Mouse (Mus musculus): ENCODE results near the gene Clock. TPM values are rescaled to one million over a fixed set of nuclear protein-coding genes. Genes with fewer than 3 reads are reported as not detected.

Gene Clock
- polyA plus RNA-seq, 1 experiment from 2014 or later: 11.8 TPM

GRCm38 (mm10) chr5:76246539-76246938 lies 58.1 kb downstream of the Clock start:
- ATAC-seq (replicated peaks; ENCODE audit: insufficient number of reproducible peaks, low FRiP score, low TSS enrichment, low read depth): no peak
- no peak overlapping the region for H3K4me3 ChIP-seq (ENCODE audit: low read depth, low read length)

GRCm38 (mm10) chr5:76245419-76245818 lies 59.2 kb downstream of the Clock start:
- no peak overlapping the region for H3K4me3 ChIP-seq (ENCODE audit: low read depth, low read length)
- H3K9me3 ChIP-seq (replicated peaks; ENCODE audit: control insufficient read depth, low read length): no peaks in the 10 kb centered on the region
- H3K4me2 ChIP-seq (ENCODE audit: low read depth, low read length): no peak overlapping the region
- ATAC-seq (replicated peaks; ENCODE audit: insufficient number of reproducible peaks, low FRiP score, low TSS enrichment, low read depth): no peak
- H3K27ac ChIP-seq (replicated peaks; ENCODE audit: low read depth, low read length): no peak overlapping the region
- 95% methylated on average over 3 of the region's 3 CpGs for WGBS
- no peaks in the 10 kb centered on the region for H3K4me1 ChIP-seq (ENCODE audit: control insufficient read depth, insufficient read depth, low read length)
- no peak overlapping the region for H3K9ac ChIP-seq (replicated peaks; ENCODE audit: low read length)
- no peaks in the 10 kb centered on the region for H3K36me3 ChIP-seq (replicated peaks; ENCODE audit: control insufficient read depth, insufficient read depth, low read depth, low read length)
- no peak for DNase-seq (ENCODE audit: low spot score)
- H3K27me3 ChIP-seq (ENCODE audit: control insufficient read depth, insufficient read depth, low read length): no peaks in the 10 kb centered on the region

More at GRCm38 (mm10) chr5:76246539-76246938, 58.1 kb downstream of the Clock start:
- Histone ChIP-seq H3K27me3 (ENCODE audit: control insufficient read depth, insufficient read depth, low read length) (no peaks in the 10 kb centered on the region), H3K4me1 (ENCODE audit: control insufficient read depth, insufficient read depth, low read length) (no peaks in the 10 kb centered on the region), H3K36me3 (replicated peaks; ENCODE audit: control insufficient read depth, insufficient read depth, low read depth, low read length) (no peaks in the 10 kb centered on the region), H3K9ac (replicated peaks; ENCODE audit: low read length) (no peak overlapping the region), H3K27ac (replicated peaks; ENCODE audit: low read depth, low read length) (no peak overlapping the region), H3K9me3 (replicated peaks; ENCODE audit: control insufficient read depth, low read length) (no peaks in the 10 kb centered on the region), H3K4me2 (ENCODE audit: low read depth, low read length) (no peak overlapping the region)
- DNase-seq (ENCODE audit: low spot score): no peak

DNA sequence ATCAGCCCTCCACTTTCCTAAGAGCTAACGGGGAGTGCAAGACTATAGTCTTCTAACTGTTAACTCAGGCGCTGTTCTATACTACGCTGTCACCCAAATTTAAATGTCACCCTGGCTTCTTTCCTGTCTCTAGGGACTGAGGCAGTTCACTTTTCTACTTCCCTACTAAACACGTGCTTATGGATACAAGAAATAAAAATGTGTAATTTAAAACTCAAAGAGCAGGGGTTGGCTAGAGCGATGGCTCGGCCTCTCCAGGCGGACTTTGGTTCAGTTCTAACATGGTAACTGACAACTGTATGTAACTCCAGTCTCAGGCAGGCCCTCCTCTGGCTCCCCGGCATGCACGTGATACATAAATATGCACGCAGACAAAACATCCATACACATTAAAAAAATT lies 60.2 kb downstream of the Clock start:
- H3K9me3 ChIP-seq (replicated peaks; ENCODE audit: control insufficient read depth, low read length): no peaks in the 10 kb centered on the region
- ATAC-seq (replicated peaks; ENCODE audit: insufficient number of reproducible peaks, low FRiP score, low TSS enrichment, low read depth) (no peak), DNase-seq (ENCODE audit: low spot score) (no peak)
- no peak overlapping the region for H3K4me3 ChIP-seq (ENCODE audit: low read depth, low read length)
- H3K36me3 ChIP-seq (replicated peaks; ENCODE audit: control insufficient read depth, insufficient read depth, low read depth, low read length): no peaks in the 10 kb centered on the region
- WGBS: 95% methylated on average over 10 of the region's 10 CpGs
- H3K27ac ChIP-seq (replicated peaks; ENCODE audit: low read depth, low read length): no peak overlapping the region
- H3K4me2 ChIP-seq (ENCODE audit: low read depth, low read length): no peak overlapping the region
- H3K9ac ChIP-seq (replicated peaks; ENCODE audit: low read length): no peak overlapping the region
- H3K27me3 ChIP-seq (ENCODE audit: control insufficient read depth, insufficient read depth, low read length): no peaks in the 10 kb centered on the region
- no peaks in the 10 kb centered on the region for H3K4me1 ChIP-seq (ENCODE audit: control insufficient read depth, insufficient read depth, low read length)

DNA sequence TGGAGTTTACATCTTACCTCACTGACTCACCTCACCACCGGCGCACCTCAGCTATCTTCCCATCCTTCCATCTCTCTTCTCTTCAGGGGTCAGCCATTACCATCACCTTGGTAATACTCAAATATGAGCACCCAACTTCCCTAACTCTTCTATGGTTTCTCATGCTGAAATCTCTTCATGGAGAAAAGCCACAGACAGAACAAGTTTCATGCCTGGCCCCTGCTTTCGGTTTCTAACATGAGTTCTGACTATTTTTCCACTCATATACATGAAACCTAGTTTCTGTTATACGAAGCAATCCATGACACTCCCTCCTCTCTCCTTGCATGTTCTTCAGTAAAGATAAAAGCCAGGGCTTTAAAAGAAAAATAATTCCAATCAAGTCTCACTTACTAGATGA lies 60.7 kb downstream of the Clock start:
- DNase-seq (ENCODE audit: low spot score) (no peak), ATAC-seq (replicated peaks; ENCODE audit: insufficient number of reproducible peaks, low FRiP score, low TSS enrichment, low read depth) (no peak)
- Histone ChIP-seq H3K27ac (replicated peaks; ENCODE audit: low read depth, low read length) (no peak overlapping the region), H3K4me2 (ENCODE audit: low read depth, low read length) (no peak overlapping the region), H3K9ac (replicated peaks; ENCODE audit: low read length) (no peak overlapping the region), H3K4me3 (ENCODE audit: low read depth, low read length) (no peak overlapping the region), H3K36me3 (replicated peaks; ENCODE audit: control insufficient read depth, insufficient read depth, low read depth, low read length) (no peaks in the 10 kb centered on the region), H3K9me3 (replicated peaks; ENCODE audit: control insufficient read depth, low read length) (no peaks in the 10 kb centered on the region), H3K4me1 (ENCODE audit: control insufficient read depth, insufficient read depth, low read length) (no peaks in the 10 kb centered on the region), H3K27me3 (ENCODE audit: control insufficient read depth, insufficient read depth, low read length) (no peaks in the 10 kb centered on the region)
- WGBS: 93% methylated on average over 4 of the region's 4 CpGs

DNA sequence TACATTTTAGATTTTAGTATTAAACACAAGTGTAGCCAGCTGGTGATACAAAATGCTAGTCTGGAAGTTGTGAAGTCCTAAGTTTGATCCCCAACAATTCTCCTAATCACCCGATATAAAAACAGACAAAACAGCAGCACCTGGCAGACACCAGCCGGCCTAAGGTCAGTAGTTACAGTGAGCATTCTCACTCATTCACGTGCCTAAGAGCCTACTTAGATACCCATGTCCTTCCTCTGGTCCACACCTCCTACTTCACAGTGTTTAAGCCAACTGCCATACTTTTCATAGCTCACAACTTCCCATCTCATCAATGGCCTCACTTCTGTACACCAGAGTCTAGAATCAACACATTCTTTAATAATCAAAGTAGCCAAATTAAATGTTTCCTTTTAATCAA lies 61.3 kb downstream of the Clock start:
- Histone ChIP-seq H3K36me3 (replicated peaks; ENCODE audit: control insufficient read depth, insufficient read depth, low read depth, low read length) (no peaks in the 10 kb centered on the region), H3K4me1 (ENCODE audit: control insufficient read depth, insufficient read depth, low read length) (no peaks in the 10 kb centered on the region), H3K27me3 (ENCODE audit: control insufficient read depth, insufficient read depth, low read length) (no peaks in the 10 kb centered on the region), H3K4me2 (ENCODE audit: low read depth, low read length) (no peak overlapping the region), H3K9me3 (replicated peaks; ENCODE audit: control insufficient read depth, low read length) (no peaks in the 10 kb centered on the region), H3K9ac (replicated peaks; ENCODE audit: low read length) (no peak overlapping the region), H3K27ac (replicated peaks; ENCODE audit: low read depth, low read length) (no peak overlapping the region), H3K4me3 (ENCODE audit: low read depth, low read length) (no peak overlapping the region)
- ATAC-seq (replicated peaks; ENCODE audit: insufficient number of reproducible peaks, low FRiP score, low TSS enrichment, low read depth) (no peak), DNase-seq (ENCODE audit: low spot score) (no peak)
- 82% methylated on average over 3 of the region's 3 CpGs for WGBS

- H3K9ac ChIP-seq (replicated peaks; ENCODE audit: low read length): no peak overlapping the region
- H3K9me3 ChIP-seq (replicated peaks; ENCODE audit: control insufficient read depth, low read length): no peaks in the 10 kb centered on the region
- H3K4me2 ChIP-seq (ENCODE audit: low read depth, low read length): no peak overlapping the region
- no peaks in the 10 kb centered on the region for H3K4me1 ChIP-seq (ENCODE audit: control insufficient read depth, insufficient read depth, low read length)
- WGBS: 92% methylated on average over 13 of the region's 13 CpGs
- no peak for DNase-seq (ENCODE audit: low spot score)
- no peak overlapping the region for H3K4me3 ChIP-seq (ENCODE audit: low read depth, low read length)
- no peak for ATAC-seq (replicated peaks; ENCODE audit: insufficient number of reproducible peaks, low FRiP score, low TSS enrichment, low read depth)
- peaks cover 5% of the 10 kb centered on the region; the same call in 1 of the 2 replicates for H3K36me3 ChIP-seq (replicated peaks; ENCODE audit: control insufficient read depth, insufficient read depth, low read depth, low read length)
- H3K27me3 ChIP-seq (ENCODE audit: control insufficient read depth, insufficient read depth, low read length): no peaks in the 10 kb centered on the region
- no peak overlapping the region for H3K27ac ChIP-seq (replicated peaks; ENCODE audit: low read depth, low read length)
Measured at GRCm38 (mm10) chr5:76231171-76231855, 73.3 kb downstream of the Clock start.

GRCm38 (mm10) chr5:76216691-76217090 lies 87.9 kb downstream of the Clock start:
- Histone ChIP-seq H3K27ac (replicated peaks; ENCODE audit: low read depth, low read length) (no peak overlapping the region), H3K4me3 (ENCODE audit: low read depth, low read length) (no peak overlapping the region), H3K4me2 (ENCODE audit: low read depth, low read length) (no peak overlapping the region), H3K27me3 (ENCODE audit: control insufficient read depth, insufficient read depth, low read length) (no peaks in the 10 kb centered on the region), H3K9ac (replicated peaks; ENCODE audit: low read length) (no peak overlapping the region), H3K36me3 (replicated peaks; ENCODE audit: control insufficient read depth, insufficient read depth, low read depth, low read length) (no peaks in the 10 kb centered on the region), H3K9me3 (replicated peaks; ENCODE audit: control insufficient read depth, low read length) (no peaks in the 10 kb centered on the region), H3K4me1 (ENCODE audit: control insufficient read depth, insufficient read depth, low read length) (no peaks in the 10 kb centered on the region)
- no peak for ATAC-seq (replicated peaks; ENCODE audit: insufficient number of reproducible peaks, low FRiP score, low TSS enrichment, low read depth)
- 84% methylated on average over 6 of the region's 6 CpGs for WGBS
- no peak for DNase-seq (ENCODE audit: low spot score)

DNA sequence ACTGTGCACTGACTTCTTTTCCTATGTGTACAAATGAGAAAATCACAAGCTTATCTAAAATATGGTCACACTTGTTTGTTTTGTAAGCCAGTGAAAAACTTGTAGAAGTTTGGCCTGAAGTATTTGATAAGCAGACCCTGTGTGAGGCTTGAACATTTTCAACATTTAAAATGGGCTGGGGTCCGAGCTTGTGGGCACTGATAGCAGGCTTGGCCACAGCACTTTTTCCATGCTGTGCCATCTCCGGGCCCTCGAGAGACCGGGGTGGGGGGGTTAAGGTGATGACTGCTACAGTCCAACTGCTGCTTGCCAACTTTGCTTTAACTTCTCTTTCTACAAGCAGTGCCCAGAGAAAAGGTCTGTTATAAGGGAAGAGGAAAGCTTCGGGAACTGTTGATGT lies 96.5 kb downstream of the Clock start:
- Histone ChIP-seq H3K27me3 (ENCODE audit: control insufficient read depth, insufficient read depth, low read length) (no peaks in the 10 kb centered on the region), H3K9me3 (replicated peaks; ENCODE audit: control insufficient read depth, low read length) (no peaks in the 10 kb centered on the region), H3K27ac (replicated peaks; ENCODE audit: low read depth, low read length) (no peak overlapping the region), H3K4me3 (ENCODE audit: low read depth, low read length) (no peak overlapping the region), H3K36me3 (replicated peaks; ENCODE audit: control insufficient read depth, insufficient read depth, low read depth, low read length) (peaks cover 6% of the 10 kb centered on the region), H3K4me1 (ENCODE audit: control insufficient read depth, insufficient read depth, low read length) (no peaks in the 10 kb centered on the region), H3K9ac (replicated peaks; ENCODE audit: low read length) (no peak overlapping the region), H3K4me2 (ENCODE audit: low read depth, low read length) (no peak overlapping the region)
- ATAC-seq (replicated peaks; ENCODE audit: insufficient number of reproducible peaks, low FRiP score, low TSS enrichment, low read depth) (no peak), DNase-seq (ENCODE audit: low spot score) (no peak)
- WGBS: 92% methylated on average over 5 of the region's 5 CpGs

All from embryonic facial prominence, embryonic 11.5 days (tissue).